Mouse (Mus musculus) thymus, adult 2 months (tissue): Measurements from ENCODE around the gene Ppp1r14d. TPM values are rescaled to one million over a fixed set of nuclear protein-coding genes. Genes with fewer than 3 reads are reported as not detected.
A peak's percentile ranks its signal among the peaks of the same experiment; 100 is the strongest.

Source experiments
- DNase-seq: peaks from one replicate; pipeline ENCODE4 v3.0.0; 2021
- H3K27ac ChIP-seq: fragments of 200-500 bp; 2 replicates; pipeline ENCODE4 v1.5.1; 2012; ENCODE audit warnings: low read length, control low read depth; ENCODE audit not compliant: control insufficient read depth, insufficient read depth
- H3K27me3 ChIP-seq: fragments of 200-500 bp; 2 replicates; pipeline ENCODE4 v1.6.1; 2012; ENCODE audit warnings: mild to moderate bottlenecking, low read length, moderate library complexity, mixed read lengths; ENCODE audit not compliant: control insufficient read depth, insufficient read depth
- H3K36me3 ChIP-seq: fragments of 200-500 bp; 2 replicates; pipeline ENCODE4 v1.6.1; 2012; ENCODE audit warnings: mild to moderate bottlenecking, low read length, moderate library complexity; ENCODE audit not compliant: control insufficient read depth, insufficient read depth
- H3K4me1 ChIP-seq: fragments of 200-500 bp; replicated peaks from 2 replicates; pipeline ENCODE4 v1.6.1; 2012; ENCODE audit warnings: low read length; ENCODE audit not compliant: control insufficient read depth, insufficient read depth
- H3K4me3 ChIP-seq: fragments of 200-500 bp; 2 replicates; pipeline ENCODE4 v1.5.1; 2012; ENCODE audit warnings: mild to moderate bottlenecking, low read length, control low read depth, moderate library complexity; ENCODE audit not compliant: control insufficient read depth, insufficient read depth
- CTCF ChIP-seq: fragments of 200-500 bp; IDR thresholded peaks from 2 replicates; pipeline ENCODE4 v1.5.1; 2012; ENCODE audit warnings: mild to moderate bottlenecking, control low read depth, low read length, moderate library complexity, borderline replicate concordance; ENCODE audit not compliant: control insufficient read depth, poor library complexity, insufficient read depth; ENCODE audit errors: extremely low read depth
- POLR2A ChIP-seq: fragments of 200-500 bp; IDR thresholded peaks from 2 replicates; pipeline ENCODE4 v1.6.1; 2012; ENCODE audit warnings: mild to moderate bottlenecking, low read length, control low read depth, moderate library complexity; ENCODE audit not compliant: control insufficient read depth, poor library complexity, insufficient read depth; ENCODE audit errors: extremely low read depth
- WGBS: fragments of 180-500 bp; shearing (Covaris S2); methylation state at CpG from one replicate; pipeline ENCODE4 v1.1.7; 2018; 5-methylcytosine and 5-hydroxymethylcytosine counted together
- polyA plus RNA-seq: library from polyadenylated mRNA; depleted of rRNA; stranded (reverse); fragments of >200 nt; gene quantifications from 2 replicates; pipeline ENCODE4 v1.2.3, GENCODE M21; 2012

Ppp1r14d gene
- polyA plus RNA-seq, 1 experiment = 0.92 TPM

GRCm38 (mm10) chr2:119208344-119209175 is 21.1 kb downstream of the Ppp1r14d start, which contains the start of the genes Zfyve19 and Dnajc17:
Zfyve19 (plus strand) TSS chr2:119208617.
Dnajc17 (minus strand) TSS chr2:119208795.
- Histone ChIP-seq H3K4me1 (peaks cover 3% of the 10 kb centered on the region), H3K27ac (peak within 1 kb of the TSS; percentile 24; the same call in 1 of the 2 replicates), H3K4me3 (peak within 1 kb of the TSS; percentile 90), H3K27me3 (no peaks in the 10 kb centered on the region), H3K36me3 (peaks cover 3% of the 10 kb centered on the region; the same call in 1 of the 2 replicates)
- TF ChIP-seq POLR2A = peak; percentile 51; the same call in 1 of the 2 replicates
- TF ChIP-seq CTCF = 0 out of 2 replicates have a peak, but pooled peaks have one; percentile 50
- DNase-seq = peak; percentile 94
- WGBS = under 1% methylated on average over 51 of the region's 51 CpGs

DNA sequence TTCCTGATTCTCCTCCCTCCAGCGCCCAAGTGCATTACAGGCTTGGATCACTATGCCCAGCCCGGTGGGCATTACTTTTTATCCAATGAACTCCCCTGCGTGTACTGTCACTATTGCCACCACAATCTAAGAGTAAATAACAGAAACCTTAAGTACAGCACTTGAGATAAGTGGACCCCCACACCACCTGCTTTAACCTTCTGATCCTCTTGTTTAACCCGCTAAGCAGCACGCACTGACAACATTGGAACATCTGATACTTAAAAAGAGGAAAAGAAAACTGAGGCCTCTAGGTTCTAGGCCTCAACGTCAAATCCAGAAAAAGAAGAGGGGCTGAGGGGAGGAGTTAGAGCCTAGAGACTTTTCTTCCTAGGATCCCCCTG is 21.8 kb downstream of the Ppp1r14d start:
- no peaks in the 10 kb centered on the region for H3K27me3 ChIP-seq
- WGBS = 21% methylated on average over 6 of the region's 6 CpGs
- TF ChIP-seq POLR2A = no peak
- H3K27ac ChIP-seq = peak overlapping the region; percentile 24; the same call in 1 of the 2 replicates
- H3K4me1 ChIP-seq = peaks cover 3% of the 10 kb centered on the region
- no peak for DNase-seq
- peak overlapping the region; percentile 90 for H3K4me3 ChIP-seq
- H3K36me3 ChIP-seq = peaks cover 3% of the 10 kb centered on the region; the same call in 1 of the 2 replicates

DNA sequence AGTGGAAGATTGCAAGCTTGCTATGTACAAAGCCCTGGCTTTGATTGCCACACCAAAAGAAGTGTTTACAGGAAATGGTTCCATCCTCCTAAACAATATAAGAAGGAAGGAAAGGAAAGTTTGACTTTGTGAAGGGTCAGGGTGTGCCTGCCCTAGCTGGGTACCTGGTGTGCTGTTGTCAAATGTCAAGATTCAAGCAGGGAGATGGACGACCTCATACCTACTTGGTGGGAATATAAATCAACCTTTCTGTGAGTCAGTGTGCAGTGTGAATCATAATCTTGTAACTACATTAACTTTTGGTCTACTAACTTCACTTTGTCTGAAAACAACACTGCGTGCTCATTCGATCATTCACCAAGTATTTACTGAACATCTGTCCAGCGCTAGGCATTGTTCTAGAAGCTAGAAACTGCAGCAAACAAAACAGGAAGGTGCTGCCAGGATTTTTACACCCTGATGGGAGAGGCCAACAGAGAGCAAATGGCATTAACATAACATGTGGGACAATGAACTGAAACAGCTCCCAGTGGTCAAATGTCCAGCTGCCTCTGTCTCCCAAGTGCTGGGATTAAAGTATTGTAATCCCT is 25.7 kb downstream of the Ppp1r14d start:
- Histone ChIP-seq H3K27me3 (no peaks in the 10 kb centered on the region), H3K27ac (no peak overlapping the region), H3K4me3 (no peak overlapping the region), H3K36me3 (no peaks in the 10 kb centered on the region), H3K4me1 (peaks cover 2% of the 10 kb centered on the region)
- WGBS = 91% methylated on average over 4 of the region's 4 CpGs
- TF ChIP-seq POLR2A (no peak), CTCF (no peak)
- no peak for DNase-seq

- WGBS = 83% methylated on average over 5 of the region's 5 CpGs
- Histone ChIP-seq H3K4me3 (no peak overlapping the region), H3K27me3 (no peaks in the 10 kb centered on the region), H3K36me3 (no peaks in the 10 kb centered on the region), H3K27ac (no peak overlapping the region), H3K4me1 (peaks cover 2% of the 10 kb centered on the region)
- TF ChIP-seq POLR2A (no peak), CTCF (no peak)
- no peak for DNase-seq
Measured at GRCm38 (mm10) chr2:119202914-119203453, 26.7 kb downstream of the Ppp1r14d start.

DNA sequence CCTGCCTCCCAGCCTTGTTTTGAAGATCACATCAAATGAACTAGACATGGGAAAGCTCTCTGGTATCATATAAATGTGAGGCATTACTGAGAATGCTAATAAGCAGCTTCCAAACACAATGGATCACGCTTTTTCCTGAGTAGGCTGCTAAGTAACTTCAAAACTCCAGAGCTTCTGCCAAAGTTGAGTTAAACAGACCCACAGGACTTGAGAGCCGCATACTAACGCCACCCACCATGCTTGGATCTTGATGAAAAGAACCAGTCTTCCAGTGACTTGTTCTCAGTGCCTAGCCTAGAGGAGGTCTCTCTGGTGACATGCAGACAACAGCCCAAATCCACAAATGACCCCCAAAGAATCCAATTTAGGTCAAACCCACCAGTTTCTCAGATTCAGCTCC is 30.8 kb downstream of the Ppp1r14d start:
- H3K4me1 ChIP-seq = peaks cover 5% of the 10 kb centered on the region
- DNase-seq = no peak
- H3K27ac ChIP-seq = no peak overlapping the region
- H3K27me3 ChIP-seq = no peaks in the 10 kb centered on the region
- 95% methylated on average over 3 of the region's 3 CpGs for WGBS
- no peaks in the 10 kb centered on the region for H3K36me3 ChIP-seq
- TF ChIP-seq POLR2A = no peak
- no peak for TF ChIP-seq CTCF
- H3K4me3 ChIP-seq = no peak overlapping the region

GRCm38 (mm10) chr2:119198049-119198448 is 31.7 kb downstream of the Ppp1r14d start:
- Histone ChIP-seq H3K27me3 (no peaks in the 10 kb centered on the region), H3K27ac (no peak overlapping the region), H3K4me3 (no peak overlapping the region), H3K36me3 (no peaks in the 10 kb centered on the region), H3K4me1 (peaks cover 5% of the 10 kb centered on the region)
- DNase-seq = no peak
- TF ChIP-seq CTCF (no peak), POLR2A (no peak)
- WGBS = 94% methylated on average over 1 of the region's 1 CpGs

DNA sequence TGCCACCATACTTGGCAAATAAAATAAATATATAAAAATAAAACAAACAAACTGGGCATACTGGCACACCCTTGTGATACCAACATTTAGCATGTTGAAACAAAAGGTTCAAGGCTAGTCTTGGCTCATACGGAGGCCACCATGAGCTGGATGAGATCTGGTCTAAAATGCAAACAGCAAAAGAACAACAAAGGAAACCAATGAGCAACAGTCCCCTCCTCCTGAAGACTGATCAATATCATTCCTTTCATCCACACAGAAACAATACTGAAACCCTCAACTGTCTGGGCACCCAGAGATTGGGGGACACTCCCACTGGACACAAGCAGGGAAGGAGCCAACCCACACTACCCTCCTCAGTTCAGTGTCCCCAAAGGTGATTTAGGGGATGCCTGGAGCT is 32.2 kb downstream of the Ppp1r14d start:
- DNase-seq = no peak
- Histone ChIP-seq H3K27me3 (no peaks in the 10 kb centered on the region), H3K36me3 (no peaks in the 10 kb centered on the region), H3K4me1 (peaks cover 5% of the 10 kb centered on the region), H3K27ac (no peak overlapping the region), H3K4me3 (no peak overlapping the region)
- TF ChIP-seq CTCF = no peak
- TF ChIP-seq POLR2A = no peak
- WGBS = 96% methylated on average over 1 of the region's 1 CpGs
